Mouse (Mus musculus) liver, adult 10 weeks (tissue): ENCODE measurements around the gene Gm1553. TPM values are rescaled to one million over a fixed set of nuclear protein-coding genes. Genes with fewer than 3 reads are reported as not detected.

Experiments
- polyA plus RNA-seq: library from polyadenylated mRNA; stranded (reverse); fragments of 350-450 nt; fragmentation: Illumina TruSeq; extraction: RNeasy Lipid Tissue Mini Kit (QIAGEN cat#74804); gene quantifications from one replicate; pipeline ENCODE4 v1.2.3, GENCODE M21; 2014; ENCODE audit warnings: low read depth, low replicate concordance

Gm1553 gene
- not detected for polyA plus RNA-seq

GRCm38 (mm10) chr10:82492518-82492917 is at the start of gene Gm1553:
Gene Gm1553, minus strand, starts transcription at chr10:82492618.

Other genes starting within 250 kb of the Gm1553 start
- 0.03 TPM for gene 4932415D10Rik, start 176.0 kb downstream of the Gm1553 start, polyA plus RNA-seq
- gene Gm4924, start 138.4 kb downstream of the Gm1553 start, polyA plus RNA-seq, result 4.9 TPM
- gene 1190007I07Rik, start 130.6 kb upstream of the Gm1553 start, polyA plus RNA-seq, result 22.1 TPM
- gene Tdg, start 137.2 kb upstream of the Gm1553 start, polyA plus RNA-seq, result 17.2 TPM
- gene Glt8d2, start 198.0 kb upstream of the Gm1553 start, polyA plus RNA-seq, result not detected
- 27.2 TPM for gene Hcfc2, start 203.5 kb upstream of the Gm1553 start, polyA plus RNA-seq